Mouse (Mus musculus) hindbrain, embryonic 15.5 days (tissue): ENCODE data around the gene Ciao1. TPM values are rescaled to one million over a fixed set of nuclear protein-coding genes. Genes with fewer than 3 reads are reported as not detected.
"Not testable (repeated sequence)": the region's sequence is repeated elsewhere in the genome, so short reads cannot be mapped to it uniquely, and the experiment has no call there.

ENCODE experiments used
- ATAC-seq: fragments of 200-750 bp; cut with Nextera tagmentation; 2 replicates; pipeline ENCODE4 v1.8.0; 2017; ENCODE audit warnings: low read depth, moderate number of reproducible peaks, moderate TSS enrichment; ENCODE audit not compliant: low FRiP score
- H3K27ac ChIP-seq: fragments of 300-500 bp; sonication (generic); replicated peaks from 2 replicates; pipeline ENCODE4 v1.5.1; 2015; ENCODE audit warnings: mild to moderate bottlenecking, inconsistent platforms
- H3K27me3 ChIP-seq: fragments of 300-500 bp; sonication (generic); 2 replicates; pipeline ENCODE4 v1.6.1; 2015; ENCODE audit warnings: control low read depth, inconsistent platforms
- H3K36me3 ChIP-seq: fragments of 300-500 bp; sonication (generic); 2 replicates; pipeline ENCODE4 v1.6.1; 2015; ENCODE audit warnings: control low read depth, inconsistent platforms
- H3K4me1 ChIP-seq: fragments of 300-500 bp; sonication (generic); replicated peaks from 2 replicates; pipeline ENCODE4 v1.6.1; 2015; ENCODE audit warnings: control low read depth, inconsistent platforms
- H3K4me2 ChIP-seq: fragments of 300-500 bp; sonication (generic); 2 replicates; pipeline ENCODE4 v1.6.1; 2015; ENCODE audit warnings: moderate library complexity, mild to moderate bottlenecking, inconsistent platforms
- H3K4me3 ChIP-seq: fragments of 300-500 bp; sonication (generic); 2 replicates; pipeline ENCODE4 v1.5.1; 2015; ENCODE audit warnings: mild to moderate bottlenecking, inconsistent platforms
- H3K9ac ChIP-seq: fragments of 300-500 bp; sonication (generic); 2 replicates; pipeline ENCODE4 v1.6.1; 2015; ENCODE audit warnings: inconsistent platforms
- H3K9me3 ChIP-seq: fragments of 300-500 bp; sonication (generic); 2 replicates; pipeline ENCODE4 v1.6.1; 2016; ENCODE audit warnings: control low read depth, inconsistent platforms
- WGBS: fragments of 180-500 bp; shearing (Covaris S2); methylation state at CpG from one replicate; pipeline ENCODE4 v1.1.7; 2015; 5-methylcytosine and 5-hydroxymethylcytosine counted together
- polyA plus RNA-seq: library from polyadenylated mRNA; unstranded; fragments of >200 nt; fragmentation: Nextera tagmentation; extraction: Ambion mirVana; gene quantifications from 2 replicates; pipeline ENCODE4 v1.2.1, GENCODE M21; 2015

The Ciao1 gene
- polyA plus RNA-seq = 56.6 and 59.6 TPM in 2 replicates

DNA sequence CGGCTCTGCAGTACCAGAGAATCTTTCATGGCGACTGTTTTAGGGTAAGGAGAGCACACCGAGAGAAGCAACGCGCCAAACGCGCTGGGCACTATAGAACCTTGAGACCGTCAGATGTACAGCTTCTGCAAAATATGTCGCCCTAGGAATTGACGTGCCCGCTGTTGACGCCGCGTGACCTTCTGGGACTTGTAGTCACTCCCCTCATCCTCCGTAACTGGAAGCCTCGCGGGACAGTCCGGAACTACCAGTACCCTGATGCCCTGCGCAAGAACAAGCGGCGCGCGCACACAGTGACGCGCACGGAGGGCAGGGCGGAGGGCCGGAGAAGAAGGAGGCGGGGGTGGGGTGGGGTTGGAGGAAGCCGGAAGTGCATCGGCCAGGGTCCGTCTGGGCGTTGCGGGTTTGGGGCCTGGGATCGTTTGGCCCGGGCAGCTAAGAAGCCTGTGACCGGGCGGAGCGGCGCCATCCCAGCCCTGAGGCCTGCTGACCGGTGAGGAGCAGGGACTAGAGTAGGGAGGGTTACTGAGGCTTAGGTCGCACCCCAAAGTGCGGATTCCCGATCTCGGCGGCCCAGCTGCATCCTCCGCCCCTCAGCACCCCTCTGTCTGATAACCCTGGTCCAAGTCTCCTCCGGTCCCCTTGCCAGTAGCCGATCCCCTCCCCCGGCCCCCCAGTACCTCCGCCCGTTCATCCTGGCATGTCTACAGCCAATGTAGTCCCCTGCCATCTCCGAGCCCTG is at the start of gene Ciao1, which contains the start of gene Tmem127:
Gene Ciao1, minus strand, starts transcription at position 225 of the 742 bp plus-strand sequence.
Gene Tmem127, plus strand, starts transcription at position 317 of the 742 bp plus-strand sequence.
- ATAC-seq = peak; percentile 98
- Histone ChIP-seq H3K27me3 (no peaks in the 10 kb centered on the region), H3K36me3 (peaks cover 34% of the 10 kb centered on the region), H3K4me2 (peak within 1 kb of the TSS; percentile 92), H3K4me1 (peaks cover 40% of the 10 kb centered on the region), H3K9me3 (no peaks in the 10 kb centered on the region), H3K9ac (peak within 1 kb of the TSS; percentile 96), H3K27ac (peak within 1 kb of the TSS; percentile 89), H3K4me3 (peak within 1 kb of the TSS; percentile 99)
- under 1% methylated on average over 53 of the region's 53 CpGs for WGBS

DNA sequence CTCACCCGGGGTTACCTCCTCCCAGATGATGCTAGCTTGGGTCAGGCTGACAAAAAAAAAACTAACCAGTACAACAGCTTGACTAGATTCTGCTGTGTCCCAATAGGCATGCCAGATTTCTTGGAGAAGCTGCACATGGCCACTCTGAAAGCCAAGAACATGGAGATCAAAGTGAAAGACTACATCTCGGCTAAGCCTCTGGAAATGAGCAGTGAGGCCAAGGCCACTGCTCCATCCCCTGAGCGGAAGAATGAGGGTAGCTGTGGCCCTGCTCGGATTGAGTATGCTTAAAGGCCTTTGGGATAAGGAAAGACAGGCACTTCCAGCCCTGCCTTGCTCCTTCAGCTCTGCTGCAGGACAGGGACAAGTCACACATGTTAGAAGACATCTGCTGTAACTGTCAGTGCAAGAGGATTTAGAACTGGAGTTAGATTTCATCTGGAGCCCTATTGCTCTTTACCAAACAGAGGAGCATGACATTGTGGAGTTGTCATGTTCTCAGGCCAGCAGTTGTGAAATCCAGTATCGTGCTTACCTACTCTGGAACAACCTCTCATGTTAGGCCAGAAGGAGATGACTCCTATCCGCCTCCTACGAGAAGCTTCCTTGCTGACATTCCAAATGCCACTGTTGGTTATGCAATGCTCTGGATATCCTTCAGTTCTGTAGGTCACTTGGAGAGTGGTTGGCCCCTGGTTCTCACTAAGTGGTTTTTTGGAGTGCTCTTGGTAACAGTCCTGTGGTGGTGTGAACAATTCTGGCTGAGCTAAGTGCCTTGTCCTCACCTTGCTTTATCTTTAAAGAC is 49.6 kb upstream of the Ciao1 start:
- 95% methylated on average over 7 of the region's 7 CpGs for WGBS
- peaks cover 86% of the 10 kb centered on the region for H3K36me3 ChIP-seq

DNA sequence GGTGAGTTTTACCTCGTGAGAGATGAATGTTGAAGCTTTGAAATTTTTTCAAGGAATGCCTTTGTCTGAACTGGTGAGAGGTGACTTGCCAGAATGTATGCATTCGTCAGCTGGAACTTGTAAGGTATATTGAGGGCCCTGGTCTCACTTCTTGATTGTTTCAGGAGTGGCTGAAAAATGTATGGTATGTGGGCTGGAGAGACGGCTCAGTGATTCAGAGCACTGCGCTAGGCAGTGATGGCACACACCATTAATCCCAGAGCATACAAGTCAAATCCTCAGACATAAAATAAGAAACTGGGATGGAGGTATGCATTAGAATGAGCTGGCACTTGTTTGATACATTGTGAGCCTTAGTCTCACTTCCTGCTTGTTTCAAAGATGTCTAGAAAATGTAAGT is 44.6 kb upstream of the Ciao1 start:
- H3K4me2 ChIP-seq = no peak overlapping the region
- no peak overlapping the region for H3K9ac ChIP-seq
- H3K36me3 ChIP-seq = peaks cover 63% of the 10 kb centered on the region
- 90% methylated on average over 4 of the region's 4 CpGs for WGBS
- H3K4me3 ChIP-seq = no peak overlapping the region
- no peaks in the 10 kb centered on the region for H3K27me3 ChIP-seq
- ATAC-seq = no peak
- no peaks in the 10 kb centered on the region for H3K4me1 ChIP-seq
- no peak overlapping the region for H3K27ac ChIP-seq
- no peaks in the 10 kb centered on the region for H3K9me3 ChIP-seq

More for the DNA sequence above, 49.6 kb upstream of the Ciao1 start:
- no peaks in the 10 kb centered on the region for H3K4me1 ChIP-seq
- no peak overlapping the region for H3K4me3 ChIP-seq
- H3K9me3 ChIP-seq = no peaks in the 10 kb centered on the region
- H3K9ac ChIP-seq = no peak overlapping the region
- no peaks in the 10 kb centered on the region for H3K27me3 ChIP-seq
- H3K27ac ChIP-seq = no peak overlapping the region
- no peak for ATAC-seq
- no peak overlapping the region for H3K4me2 ChIP-seq

DNA sequence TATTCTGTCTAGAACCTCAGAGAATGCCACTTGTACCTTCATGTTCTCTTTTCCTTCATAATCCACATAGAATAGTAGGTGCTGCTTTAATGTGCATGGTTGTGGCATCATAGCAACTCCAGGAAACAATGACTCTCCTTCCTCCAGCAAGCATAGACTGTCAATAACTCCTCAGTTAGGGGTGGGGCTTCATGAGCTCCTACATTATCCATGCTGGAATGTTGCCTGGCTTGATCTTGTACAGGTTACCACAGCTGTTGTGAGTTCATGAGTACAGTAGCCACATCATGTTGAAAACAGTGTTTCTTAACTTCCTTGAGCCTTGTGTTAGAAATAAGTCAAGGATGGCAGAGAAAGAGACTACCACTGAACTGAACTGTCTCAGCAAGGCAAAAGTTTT is 30.5 kb upstream of the Ciao1 start:
- Histone ChIP-seq H3K27me3 (no peaks in the 10 kb centered on the region), H3K27ac (no peak overlapping the region), H3K9me3 (no peaks in the 10 kb centered on the region), H3K4me3 (no peak overlapping the region), H3K4me2 (no peak overlapping the region), H3K9ac (no peak overlapping the region), H3K4me1 (peaks cover 15% of the 10 kb centered on the region), H3K36me3 (no peaks in the 10 kb centered on the region)
- ATAC-seq = no peak

GRCm38 (mm10) chr2:127275551-127276320 is 28.1 kb upstream of the Ciao1 start:
- WGBS = 84% methylated on average over 5 of the region's 5 CpGs
- H3K4me1 ChIP-seq = peaks cover 35% of the 10 kb centered on the region
- no peaks in the 10 kb centered on the region for H3K27me3 ChIP-seq
- H3K27ac ChIP-seq = no peak overlapping the region
- H3K9me3 ChIP-seq = no peaks in the 10 kb centered on the region
- no peak overlapping the region for H3K9ac ChIP-seq
- no peak overlapping the region for H3K4me3 ChIP-seq
- H3K4me2 ChIP-seq = no peak overlapping the region
- ATAC-seq = no peak
- H3K36me3 ChIP-seq = no peaks in the 10 kb centered on the region

DNA sequence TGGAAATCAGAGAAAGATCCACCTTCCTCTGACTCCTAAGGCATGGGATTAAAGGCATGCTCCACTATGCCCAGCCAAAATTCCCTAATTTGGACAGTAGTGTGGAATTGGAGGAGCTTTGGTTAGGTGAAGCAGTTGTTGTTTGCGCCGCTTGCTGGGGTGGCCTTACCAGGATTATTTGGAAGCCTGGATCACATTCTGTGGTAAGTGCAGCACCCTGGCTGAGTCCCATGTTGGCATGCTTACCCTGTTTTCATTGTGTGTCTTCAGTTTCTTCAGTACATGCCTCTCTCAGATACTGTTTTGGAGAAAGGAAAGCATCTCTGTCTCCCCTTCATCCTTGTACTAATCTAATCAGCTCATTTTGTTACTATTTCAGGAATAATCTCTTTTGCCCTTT is 27.0 kb upstream of the Ciao1 start:
- H3K9me3 ChIP-seq = no peaks in the 10 kb centered on the region
- H3K9ac ChIP-seq = no peak overlapping the region
- no peak overlapping the region for H3K4me3 ChIP-seq
- 83% methylated on average over 2 of the region's 2 CpGs for WGBS
- H3K27ac ChIP-seq = no peak overlapping the region
- no peak overlapping the region for H3K4me2 ChIP-seq
- H3K36me3 ChIP-seq = no peaks in the 10 kb centered on the region
- ATAC-seq = no peak
- H3K27me3 ChIP-seq = no peaks in the 10 kb centered on the region
- H3K4me1 ChIP-seq = peaks cover 36% of the 10 kb centered on the region

DNA sequence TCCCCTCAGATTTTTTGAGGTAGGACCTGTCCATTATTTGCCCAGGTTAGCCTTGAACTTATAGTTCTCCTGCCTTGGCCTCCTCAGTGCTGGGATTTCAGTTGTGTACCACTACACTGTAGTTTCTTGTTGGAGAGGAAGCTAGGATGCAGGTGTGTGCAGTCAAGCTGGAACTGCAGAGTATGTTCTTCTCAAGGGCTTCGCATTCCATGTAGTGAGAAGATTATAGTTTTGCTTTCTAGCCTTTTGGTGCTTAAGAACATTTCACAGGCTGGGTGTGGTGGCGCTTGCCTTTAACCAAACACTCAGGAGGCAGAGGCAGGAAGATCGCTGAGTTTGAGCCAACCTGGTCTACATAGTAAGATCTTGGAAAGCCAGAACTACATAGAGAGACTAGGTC is 25.2 kb upstream of the Ciao1 start:
- Histone ChIP-seq H3K4me1 (peaks cover 39% of the 10 kb centered on the region), H3K4me2 (0 out of 2 replicates have a peak overlapping the region, but pooled peaks have one; percentile 6), H3K27me3 (no peaks in the 10 kb centered on the region), H3K36me3 (no peaks in the 10 kb centered on the region), H3K9ac (no peak overlapping the region), H3K27ac (no peak overlapping the region), H3K4me3 (no peak overlapping the region), H3K9me3 (no peaks in the 10 kb centered on the region)
- WGBS = 98% methylated on average over 3 of the region's 3 CpGs
- ATAC-seq = no peak

GRCm38 (mm10) chr2:127272049-127272448 is 24.4 kb upstream of the Ciao1 start:
- not testable (repeated sequence) for H3K27me3 ChIP-seq, ATAC-seq, H3K27ac ChIP-seq, H3K9ac ChIP-seq, H3K4me3 ChIP-seq, H3K9me3 ChIP-seq, H3K36me3 ChIP-seq
- H3K4me2 ChIP-seq = peak overlapping the region; percentile 91
- 91% methylated on average over 4 of the region's 4 CpGs for WGBS
- peaks cover 39% of the 10 kb centered on the region for H3K4me1 ChIP-seq

- Histone ChIP-seq H3K27me3 (no peaks in the 10 kb centered on the region), H3K36me3 (no peaks in the 10 kb centered on the region), H3K4me1 (peaks cover 39% of the 10 kb centered on the region), H3K4me2 (peak overlapping the region; percentile 91), H3K9me3 (no peaks in the 10 kb centered on the region), H3K27ac (peak overlapping the region; percentile 95), H3K4me3 (peak overlapping the region; percentile 98), H3K9ac (peak overlapping the region; percentile 96)
- no peak for ATAC-seq
- 9% methylated on average over 8 of the region's 8 CpGs for WGBS
These were observed 23.5 kb upstream of the Ciao1 start for GRCm38 (mm10) chr2:127271042-127271515.

DNA sequence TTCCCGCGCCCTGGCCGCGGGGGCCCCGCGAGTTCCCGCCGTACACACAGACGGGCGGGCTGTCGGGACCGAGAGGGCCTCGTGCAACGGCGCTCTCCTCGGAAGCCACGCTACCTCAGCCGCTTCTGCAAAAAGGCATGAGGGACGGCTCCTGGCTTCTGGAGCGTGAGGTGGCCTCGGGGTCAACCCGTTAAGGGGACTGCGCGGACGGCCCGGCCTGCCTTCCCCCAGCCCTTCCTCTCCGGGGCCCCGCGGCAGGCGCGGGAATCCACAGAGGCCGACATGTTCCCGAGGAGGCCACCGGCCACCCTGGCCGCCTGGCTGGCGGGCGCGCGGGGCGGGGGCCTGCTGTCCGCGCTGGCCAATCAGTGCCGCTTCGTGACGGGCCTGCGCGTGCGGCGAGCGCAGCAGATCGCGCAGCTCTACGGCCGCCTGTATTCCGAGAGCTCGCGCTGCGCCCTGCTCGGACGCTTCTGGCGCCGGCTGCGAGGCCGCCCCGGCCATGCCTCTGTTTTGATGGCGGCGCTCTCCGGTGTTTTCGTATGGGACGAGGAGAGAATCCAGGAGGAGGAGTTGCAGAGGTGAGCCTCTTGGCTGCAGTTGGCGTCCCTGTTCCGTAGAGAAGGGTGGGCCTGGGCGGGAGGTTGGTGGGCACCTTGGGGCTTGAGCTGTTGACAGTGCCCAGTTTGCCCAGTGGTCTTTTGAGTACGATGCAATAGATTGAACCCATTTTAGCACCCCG is 22.9 kb upstream of the Ciao1 start:
- H3K27ac ChIP-seq = peak overlapping the region; percentile 95
- ATAC-seq = peak; percentile 92
- peak overlapping the region; percentile 96 for H3K9ac ChIP-seq
- no peaks in the 10 kb centered on the region for H3K36me3 ChIP-seq
- no peaks in the 10 kb centered on the region for H3K9me3 ChIP-seq
- no peaks in the 10 kb centered on the region for H3K27me3 ChIP-seq
- H3K4me2 ChIP-seq = peak overlapping the region; percentile 91
- under 1% methylated on average over 74 of the region's 75 CpGs for WGBS
- H3K4me1 ChIP-seq = peaks cover 39% of the 10 kb centered on the region
- peak overlapping the region; percentile 98 for H3K4me3 ChIP-seq
